Mouse (Mus musculus) midbrain, embryonic 10.5 days (tissue): ENCODE data around the gene Gm49333. TPM values are rescaled to one million over a fixed set of nuclear protein-coding genes. Genes with fewer than 3 reads are reported as not detected.

ENCODE experiments used
- DNase-seq: peaks from one replicate; pipeline ENCODE4 v3.0.0-alpha.2; 2017; ENCODE audit warnings: low spot score
- H3K27ac ChIP-seq: fragments of 300-500 bp; sonication (generic); replicated peaks from 2 replicates; pipeline ENCODE4 v1.5.1; 2016; ENCODE audit warnings: mild to moderate bottlenecking
- H3K27me3 ChIP-seq: fragments of 300-500 bp; sonication (generic); 2 replicates; pipeline ENCODE4 v1.6.1; 2016; ENCODE audit warnings: low read depth, mild to moderate bottlenecking; ENCODE audit not compliant: poor library complexity, severe bottlenecking
- H3K36me3 ChIP-seq: fragments of 300-500 bp; sonication (generic); 2 replicates; pipeline ENCODE4 v1.6.1; 2016; ENCODE audit warnings: mild to moderate bottlenecking, moderate library complexity
- H3K4me1 ChIP-seq: fragments of 300-500 bp; sonication (generic); 2 replicates; pipeline ENCODE4 v1.6.1; 2016
- H3K4me3 ChIP-seq: fragments of 300-500 bp; sonication (generic); 2 replicates; pipeline ENCODE4 v1.5.1; 2016; ENCODE audit warnings: mild to moderate bottlenecking, moderate library complexity
- H3K9me3 ChIP-seq: fragments of 300-500 bp; sonication (generic); replicated peaks from 2 replicates; pipeline ENCODE4 v1.6.1; 2016; ENCODE audit warnings: mild to moderate bottlenecking
- WGBS: fragments of 180-500 bp; shearing (Covaris S2); methylation state at CpG from one replicate; pipeline ENCODE4 v1.1.7; 2016; 5-methylcytosine and 5-hydroxymethylcytosine counted together
- polyA plus RNA-seq: library from polyadenylated mRNA; unstranded; fragments of >200 nt; fragmentation: Nextera tagmentation; extraction: Ambion mirVana; gene quantifications from 2 replicates; pipeline ENCODE4 v1.2.1, GENCODE M21; 2016

Gm49333 gene
- polyA plus RNA-seq, 1 experiment from 2014 or later = not detected

DNA sequence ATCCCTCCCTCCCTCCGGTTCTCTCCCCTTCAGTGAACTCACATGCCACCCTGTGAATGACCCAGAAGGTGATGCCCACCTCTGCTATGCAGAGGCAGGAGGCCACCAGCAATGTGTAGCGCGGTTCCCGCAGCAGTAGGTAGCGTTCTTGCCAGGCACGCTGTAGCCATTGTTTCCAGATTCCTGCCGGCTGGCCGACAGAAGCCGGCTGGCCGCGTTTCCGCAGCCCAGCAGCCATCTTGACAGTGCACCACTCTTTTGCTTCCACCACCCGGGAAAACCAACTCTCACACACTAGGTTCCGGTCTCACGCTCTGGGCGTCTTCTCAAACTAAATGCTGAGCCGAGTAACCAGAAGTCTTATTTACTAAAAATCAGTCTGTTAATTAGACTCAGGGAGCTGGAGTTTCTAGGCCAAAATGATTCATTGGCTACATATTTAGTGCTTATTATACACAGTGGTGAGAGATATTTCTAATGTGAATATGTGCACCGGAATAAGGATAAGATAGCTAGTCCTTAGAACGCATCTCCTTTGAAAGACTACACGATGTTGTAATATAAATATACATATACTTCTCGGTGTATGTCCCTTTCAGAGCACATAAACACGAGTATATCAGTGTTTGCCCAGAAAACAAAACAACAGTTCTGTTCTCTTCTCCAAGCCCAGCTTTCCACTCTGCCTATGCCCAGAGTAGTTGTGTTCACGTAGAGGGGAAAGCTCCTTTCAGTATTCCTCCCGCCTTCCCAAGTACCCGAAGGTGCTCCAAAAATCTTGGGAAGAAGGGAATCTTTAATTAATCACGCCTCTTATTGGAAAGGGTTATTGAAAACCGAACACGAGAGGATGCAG, 681 bp upstream of the Gm49333 start:
- peak overlapping the region; percentile 96 for H3K27ac ChIP-seq
- H3K4me1 ChIP-seq = peaks cover 37% of the 10 kb centered on the region
- under 1% methylated on average over 28 of the region's 28 CpGs for WGBS
- H3K27me3 ChIP-seq = no peaks in the 10 kb centered on the region
- peaks cover 37% of the 10 kb centered on the region for H3K36me3 ChIP-seq
- H3K9me3 ChIP-seq = no peaks in the 10 kb centered on the region
- peak; percentile 83 for DNase-seq
- H3K4me3 ChIP-seq = peak overlapping the region; percentile 91

DNA sequence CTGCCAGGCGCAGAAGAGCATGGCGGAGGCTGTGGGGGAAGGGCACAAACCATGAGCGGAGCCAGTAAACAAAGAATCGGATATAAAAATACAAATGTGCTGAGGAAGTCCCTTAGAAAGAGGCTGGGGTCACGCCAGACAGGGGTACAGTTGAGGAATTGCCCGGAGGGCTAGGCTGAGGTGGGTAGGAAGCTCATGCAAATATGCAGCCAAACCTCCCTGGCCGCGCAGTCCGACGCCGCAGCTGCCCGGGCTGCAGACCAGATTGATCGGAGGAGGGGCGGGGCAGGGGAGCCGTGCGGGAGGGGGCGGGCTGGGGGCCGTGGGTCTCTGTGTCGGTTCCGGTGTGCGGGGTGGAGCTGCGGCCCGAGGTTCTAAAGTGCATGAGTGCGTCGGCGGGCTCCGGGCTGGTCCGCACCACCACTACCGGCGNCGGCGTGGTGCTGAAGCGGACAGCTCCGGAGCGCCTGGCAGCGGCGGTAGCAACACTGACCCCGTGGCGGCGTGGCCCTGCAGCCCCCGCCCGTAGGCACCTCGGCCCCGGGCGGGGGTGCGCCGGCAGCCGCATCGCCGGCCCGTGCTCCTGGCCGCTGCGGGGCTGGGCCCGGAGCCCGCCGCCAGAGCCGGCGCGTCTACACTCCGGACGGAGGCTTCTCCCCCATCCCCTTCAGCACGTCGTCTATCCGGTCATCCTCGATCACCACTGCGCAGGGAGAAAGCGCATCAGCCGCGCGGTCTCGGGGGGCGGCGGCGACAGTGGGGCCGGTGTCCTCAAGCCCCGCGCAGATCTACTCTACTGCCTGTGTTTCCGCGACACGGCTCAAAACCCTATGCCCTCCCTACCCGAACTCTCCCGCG, 8.4 kb downstream of the Gm49333 start:
- Histone ChIP-seq H3K36me3 (peaks cover 20% of the 10 kb centered on the region), H3K4me3 (peak overlapping the region; percentile 86), H3K9me3 (no peaks in the 10 kb centered on the region), H3K4me1 (peaks cover 45% of the 10 kb centered on the region), H3K27me3 (peaks cover 27% of the 10 kb centered on the region), H3K27ac (peak overlapping the region; percentile 95)
- WGBS = 2% methylated on average over 82 of the region's 83 CpGs
- DNase-seq = peak; percentile 68

DNA sequence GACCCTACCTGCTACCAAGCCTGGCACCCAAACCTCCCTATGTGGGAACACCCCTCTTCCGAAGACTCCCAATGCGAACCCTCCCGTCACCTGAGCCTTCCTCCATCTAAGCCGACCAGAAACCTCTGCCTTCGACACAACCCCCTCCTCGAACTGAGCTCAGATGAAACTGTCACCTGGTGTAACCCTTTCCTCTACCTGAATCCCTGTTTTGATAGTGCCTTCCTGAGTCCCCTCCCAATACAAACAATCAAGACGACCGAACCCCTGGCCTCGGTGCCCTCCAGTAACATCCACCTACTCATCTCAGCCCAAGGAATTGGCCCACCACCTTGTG, 9.0 kb downstream of the Gm49333 start:
- H3K27ac ChIP-seq = peak overlapping the region; percentile 95
- 0% methylated on average over 9 of the region's 9 CpGs for WGBS
- peaks cover 45% of the 10 kb centered on the region for H3K4me1 ChIP-seq
- peaks cover 27% of the 10 kb centered on the region for H3K27me3 ChIP-seq
- H3K36me3 ChIP-seq = peaks cover 20% of the 10 kb centered on the region
- no peaks in the 10 kb centered on the region for H3K9me3 ChIP-seq
- H3K4me3 ChIP-seq = peak overlapping the region; percentile 86
- no peak for DNase-seq

DNA sequence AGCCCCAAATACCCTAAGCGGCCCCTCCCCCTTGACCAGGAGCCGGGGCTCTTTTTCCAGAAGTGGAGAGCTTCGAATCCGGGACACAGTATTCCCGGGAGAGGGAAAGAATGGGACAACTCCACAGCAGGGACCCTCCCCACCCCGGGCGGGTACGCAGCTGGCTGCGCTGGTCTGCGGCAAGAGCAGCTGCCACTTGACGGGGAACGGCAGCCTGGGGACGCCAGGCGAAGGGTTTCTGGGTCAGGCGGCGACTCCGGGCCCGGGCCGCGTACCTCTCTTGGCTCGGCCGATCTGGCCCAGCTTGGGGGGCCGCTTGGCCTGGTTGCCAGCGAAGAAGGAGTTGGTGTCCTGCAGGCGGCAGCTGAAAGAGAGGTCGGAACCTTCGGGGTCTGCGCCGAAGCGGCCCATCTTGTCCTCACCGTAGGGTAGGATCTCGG, 9.4 kb downstream of the Gm49333 start:
- Histone ChIP-seq H3K9me3 (no peaks in the 10 kb centered on the region), H3K27me3 (peaks cover 27% of the 10 kb centered on the region), H3K4me3 (peak overlapping the region; percentile 86), H3K4me1 (peaks cover 45% of the 10 kb centered on the region), H3K27ac (peak overlapping the region; percentile 95), H3K36me3 (peaks cover 20% of the 10 kb centered on the region)
- WGBS = under 1% methylated on average over 32 of the region's 32 CpGs
- peak; percentile 77 for DNase-seq

DNA sequence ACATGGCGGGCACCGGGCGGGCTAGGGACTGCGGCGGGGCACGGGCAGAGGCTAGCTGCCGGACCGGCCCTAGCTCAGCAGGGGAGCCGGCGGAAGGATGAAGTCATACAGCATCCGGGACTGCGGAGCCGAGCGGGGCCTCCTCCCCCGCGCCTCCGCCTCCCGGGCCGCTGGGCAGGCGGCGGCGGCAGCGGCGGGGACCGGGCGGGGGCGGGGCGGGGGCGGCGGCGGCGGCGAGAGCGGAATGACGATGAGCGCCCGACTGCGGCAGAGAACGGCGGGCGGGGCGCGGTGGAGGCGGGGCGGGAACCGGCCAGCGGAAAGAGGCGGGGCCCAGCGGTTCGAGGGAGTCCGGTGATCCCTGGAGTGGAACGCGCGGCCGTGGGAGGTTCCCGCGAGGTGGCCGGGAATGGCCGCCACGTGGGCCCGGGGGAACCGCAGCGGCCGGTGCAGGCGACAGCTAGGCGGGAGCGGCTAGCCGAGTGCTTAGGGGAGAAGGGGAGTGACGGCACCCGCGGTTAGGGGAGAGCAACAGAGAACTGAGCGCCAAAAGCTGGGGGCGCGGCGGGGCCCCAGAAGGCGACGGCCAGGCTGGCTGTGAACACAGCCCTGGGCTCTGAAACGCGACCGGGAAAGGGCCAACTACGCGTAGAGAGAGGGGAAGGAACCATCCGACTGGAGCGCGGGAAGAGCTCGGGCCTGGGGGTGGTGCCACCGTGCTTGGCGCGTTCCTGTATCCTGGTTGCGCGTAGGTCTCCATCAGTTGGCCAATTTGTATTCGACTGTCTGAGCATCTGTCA, 10.0 kb downstream of the Gm49333 start, which contains the start of gene Camk2n2:
TSS of gene Camk2n2 (minus strand) at position 97 of the 800 bp plus-strand sequence.
- H3K4me1 ChIP-seq = peaks cover 45% of the 10 kb centered on the region
- peak; percentile 77 for DNase-seq
- peak within 1 kb of the TSS; percentile 95 for H3K27ac ChIP-seq
- H3K9me3 ChIP-seq = no peaks in the 10 kb centered on the region
- peaks cover 27% of the 10 kb centered on the region for H3K27me3 ChIP-seq
- H3K36me3 ChIP-seq = peaks cover 16% of the 10 kb centered on the region
- peak within 1 kb of the TSS; percentile 86 for H3K4me3 ChIP-seq
- WGBS = under 1% methylated on average over 85 of the region's 92 CpGs

DNA sequence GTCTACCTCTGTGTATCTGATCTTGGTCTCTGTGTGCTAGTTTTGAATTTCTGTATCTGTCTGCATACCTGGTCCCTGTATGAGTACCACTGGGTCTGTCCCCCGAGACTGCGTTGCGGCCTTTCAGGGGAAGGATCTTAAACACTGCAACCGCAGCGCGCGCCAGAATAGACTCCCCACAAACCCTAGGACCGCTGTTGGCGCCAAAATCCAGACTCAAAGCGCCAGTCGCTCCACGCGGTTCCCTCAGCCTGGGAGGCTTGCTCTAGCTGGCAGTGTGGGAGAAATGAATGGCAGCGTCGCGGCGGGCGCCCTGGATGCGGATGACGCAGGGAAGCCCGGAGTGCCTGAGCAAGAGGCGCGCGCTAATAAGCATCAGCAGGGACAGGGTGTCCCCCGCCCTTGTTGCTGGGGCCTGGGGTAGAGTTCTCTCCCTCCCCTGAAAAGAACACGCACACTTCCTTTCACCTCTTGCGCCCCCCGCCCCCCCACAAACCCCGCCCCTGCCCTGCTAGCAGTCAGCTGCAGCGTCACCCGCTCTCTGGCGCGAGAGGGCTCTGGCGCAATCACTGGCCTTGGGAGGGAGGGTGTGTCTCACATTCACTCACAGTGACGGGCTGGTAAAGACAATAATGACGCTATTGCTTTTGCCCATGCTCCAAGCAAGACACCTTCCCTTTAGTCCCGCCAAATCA, 10.7 kb downstream of the Gm49333 start:
- Histone ChIP-seq H3K27ac (peak overlapping the region; percentile 95), H3K27me3 (peaks cover 27% of the 10 kb centered on the region), H3K4me3 (peak overlapping the region; percentile 86), H3K4me1 (peaks cover 45% of the 10 kb centered on the region), H3K36me3 (peaks cover 15% of the 10 kb centered on the region), H3K9me3 (no peaks in the 10 kb centered on the region)
- WGBS = under 1% methylated on average over 35 of the region's 37 CpGs
- peak; percentile 78 for DNase-seq

DNA sequence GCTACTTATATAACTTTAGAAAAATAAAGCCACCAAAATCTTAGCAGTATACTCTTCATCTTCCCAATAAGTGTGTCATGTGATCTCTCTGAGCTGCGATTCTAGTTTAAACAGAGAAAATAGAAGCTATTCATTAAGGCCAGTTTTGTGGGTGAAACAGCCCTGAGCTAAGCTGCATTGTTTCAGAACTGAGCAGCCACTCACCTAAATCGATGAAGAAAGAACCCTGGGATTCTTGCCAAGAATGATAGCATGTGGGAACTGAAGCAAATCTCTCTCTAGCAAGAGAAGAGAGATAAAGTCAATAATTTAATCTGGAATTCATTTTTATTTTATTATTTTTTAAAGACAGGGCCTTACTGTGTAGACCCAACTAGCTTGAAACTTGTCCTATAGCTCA, 11.8 kb downstream of the Gm49333 start:
- DNase-seq = no peak
- 63% methylated on average over 2 of the region's 2 CpGs for WGBS
- no peak overlapping the region for H3K27ac ChIP-seq
- H3K9me3 ChIP-seq = no peaks in the 10 kb centered on the region
- H3K4me1 ChIP-seq = peaks cover 45% of the 10 kb centered on the region
- no peak overlapping the region for H3K4me3 ChIP-seq
- peaks cover 7% of the 10 kb centered on the region; the same call in 1 of the 2 replicates for H3K36me3 ChIP-seq
- peaks cover 28% of the 10 kb centered on the region for H3K27me3 ChIP-seq

DNA sequence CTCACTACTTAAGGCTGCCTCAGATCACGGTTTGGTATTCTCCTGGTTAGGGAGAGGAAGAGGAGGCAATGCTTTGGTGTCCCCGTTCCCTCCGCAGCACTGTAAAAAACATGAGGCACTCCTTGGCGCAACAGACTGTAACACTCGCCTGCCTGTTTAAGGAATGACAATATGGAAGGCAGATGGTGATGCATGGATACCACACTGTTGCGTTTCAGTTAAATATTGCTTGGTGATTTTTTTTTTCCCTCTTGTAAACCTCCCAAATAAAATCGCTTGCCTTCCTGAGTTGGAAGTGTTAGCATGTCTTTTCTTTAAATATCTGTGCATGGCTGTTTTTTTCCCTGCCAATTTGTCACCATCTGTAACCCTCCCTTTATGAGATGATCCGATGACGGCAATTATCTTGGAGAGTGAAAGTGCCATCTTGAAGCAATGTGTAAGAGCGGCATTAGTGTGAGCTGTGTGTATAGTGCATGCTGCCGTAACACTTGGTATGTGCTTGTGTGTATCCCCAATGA, 17.5 kb downstream of the Gm49333 start:
- Histone ChIP-seq H3K9me3 (no peaks in the 10 kb centered on the region), H3K27ac (no peak overlapping the region), H3K36me3 (0 out of 2 replicates have a peak, but pooled peaks cover 6% of the 10 kb centered on the region), H3K27me3 (peaks cover 32% of the 10 kb centered on the region), H3K4me1 (peaks cover 18% of the 10 kb centered on the region), H3K4me3 (peak overlapping the region; percentile 76; the same call in 1 of the 2 replicates)
- WGBS = 61% methylated on average over 11 of the region's 11 CpGs
- DNase-seq = no peak

DNA sequence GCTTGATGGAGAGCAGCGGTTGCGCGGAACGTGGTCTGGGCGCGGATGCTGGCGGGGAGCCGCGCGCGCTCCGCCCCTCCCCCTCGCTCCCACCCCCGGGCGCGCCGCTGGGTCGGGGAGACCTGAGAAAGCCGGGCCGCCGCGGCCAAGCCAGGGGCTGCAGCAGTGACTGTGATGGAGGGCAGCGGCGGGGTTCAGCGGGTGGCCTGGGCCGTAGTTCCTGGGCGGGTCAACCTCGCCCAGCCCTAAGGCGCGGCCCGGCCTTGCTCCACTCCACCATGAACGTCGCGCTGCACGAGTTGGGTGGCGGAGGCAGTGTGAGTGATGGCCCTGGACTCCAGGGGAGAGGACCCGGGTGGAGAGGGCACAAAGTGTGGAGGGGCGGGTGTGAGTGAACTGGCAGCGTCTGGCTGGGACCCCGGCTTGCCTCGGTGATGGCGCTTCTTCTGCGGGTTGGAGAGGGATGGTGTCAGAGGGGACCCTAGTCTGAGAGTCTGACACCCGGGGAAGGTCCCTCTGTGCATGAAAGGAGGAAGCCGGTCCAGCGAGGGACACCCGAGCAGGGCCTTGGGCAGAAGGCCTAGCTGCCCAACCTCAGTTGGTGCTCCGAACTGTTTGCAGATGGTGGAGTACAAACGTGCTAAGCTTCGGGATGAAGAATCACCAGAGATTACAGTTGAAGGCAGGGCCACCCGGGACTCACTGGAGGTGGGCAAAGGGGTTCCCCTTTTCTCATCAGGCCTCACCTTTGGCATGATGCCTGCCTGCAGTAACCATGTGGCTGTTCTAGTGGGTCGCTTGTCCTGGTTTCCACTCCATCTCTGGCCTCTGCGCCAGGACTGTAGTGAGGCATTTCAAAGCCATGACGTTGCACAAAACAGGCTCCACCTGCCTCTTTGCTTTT, 18.6 kb downstream of the Gm49333 start, which contains the start of gene Ece2:
TSS of gene Ece2 (plus strand) at position 98 of the 904 bp plus-strand sequence.
- DNase-seq = peak; percentile 58
- Histone ChIP-seq H3K36me3 (0 out of 2 replicates have a peak, but pooled peaks cover 6% of the 10 kb centered on the region), H3K4me1 (peaks cover 18% of the 10 kb centered on the region), H3K4me3 (peak within 1 kb of the TSS; percentile 76), H3K27ac (peak within 1 kb of the TSS; percentile 87), H3K27me3 (peaks cover 32% of the 10 kb centered on the region), H3K9me3 (no peaks in the 10 kb centered on the region)
- WGBS = 8% methylated on average over 54 of the region's 54 CpGs

DNA sequence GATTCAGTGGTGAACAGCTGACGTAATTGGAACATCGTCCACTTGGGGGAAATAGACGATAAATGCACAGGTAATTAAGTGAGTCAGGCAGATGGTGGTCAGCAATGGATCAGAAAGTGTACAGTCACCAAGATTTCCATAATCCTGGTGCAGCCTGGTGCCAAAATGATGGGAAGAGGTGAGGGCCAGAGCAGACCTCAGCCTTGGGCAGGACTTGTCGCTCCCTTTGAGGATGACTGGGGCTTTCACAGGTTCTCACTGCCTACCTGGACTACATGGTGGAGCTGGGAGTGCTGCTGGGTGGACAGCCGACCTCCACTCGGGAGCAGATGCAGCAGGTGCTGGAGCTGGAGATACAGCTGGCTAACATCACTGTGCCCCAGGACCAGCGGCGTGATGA, 26.0 kb downstream of the Gm49333 start:
- H3K27ac ChIP-seq = no peak overlapping the region
- H3K9me3 ChIP-seq = no peaks in the 10 kb centered on the region
- WGBS = 86% methylated on average over 8 of the region's 8 CpGs
- no peak for DNase-seq
- no peak overlapping the region for H3K4me3 ChIP-seq
- H3K4me1 ChIP-seq = 0 out of 2 replicates have a peak, but pooled peaks cover 3% of the 10 kb centered on the region
- H3K27me3 ChIP-seq = no peaks in the 10 kb centered on the region
- 0 out of 2 replicates have a peak, but pooled peaks cover 4% of the 10 kb centered on the region for H3K36me3 ChIP-seq
